Mouse (Mus musculus): ENCODE results near the gene Mgam.

DNA sequence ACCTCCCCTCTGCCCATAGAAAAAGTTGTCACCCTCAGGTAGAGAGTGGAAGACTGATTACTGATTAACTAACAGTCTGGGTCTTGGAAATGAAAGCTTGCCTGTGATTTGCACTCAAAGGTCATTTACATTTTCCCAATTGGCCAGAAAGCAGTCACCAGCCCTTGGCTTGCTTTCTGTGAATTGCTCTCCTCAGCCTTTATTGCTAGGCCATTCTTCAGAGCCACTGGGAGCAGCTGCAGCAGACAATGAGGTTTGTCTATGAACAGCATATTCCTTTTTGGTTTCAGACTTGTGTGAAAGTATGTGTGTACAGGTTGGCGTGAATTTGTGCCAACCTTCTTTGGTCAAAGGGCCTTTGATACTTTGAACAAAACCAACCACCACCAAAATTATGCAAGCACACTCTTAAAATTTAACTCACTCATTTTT lies 6.0 kb downstream of the Mgam start:
- no peak for TF ChIP-seq CTCF (IDR thresholded peaks at IDR 0.05; ENCODE audit: borderline replicate concordance, extremely low read depth, insufficient read depth, insufficient read length)
- no peak for TF ChIP-seq POLR2A (IDR thresholded peaks at IDR 0.05; ENCODE audit: borderline replicate concordance, extremely low read depth, insufficient read depth, insufficient read length, poor library complexity, severe bottlenecking)
